Mouse (Mus musculus) midbrain, embryonic 12.5 days (tissue): ENCODE measurements around the gene Olfr470. TPM values are rescaled to one million over a fixed set of nuclear protein-coding genes. Genes with fewer than 3 reads are reported as not detected.
"Not testable (repeated sequence)": the region's sequence is repeated elsewhere in the genome, so short reads cannot be mapped to it uniquely, and the experiment has no call there.

Source experiments
- ATAC-seq: fragments of 200-750 bp; cut with Nextera tagmentation; 2 replicates; pipeline ENCODE4 v1.8.0; 2017; ENCODE audit warnings: low read depth, moderate TSS enrichment, moderate library complexity; ENCODE audit not compliant: low FRiP score
- H3K27ac ChIP-seq: fragments of 300-500 bp; sonication (generic); replicated peaks from 2 replicates; pipeline ENCODE4 v1.5.1; 2016; ENCODE audit warnings: mild to moderate bottlenecking
- H3K27me3 ChIP-seq: fragments of 300-500 bp; sonication (generic); 2 replicates; pipeline ENCODE4 v1.6.1; 2016; ENCODE audit warnings: mild to moderate bottlenecking
- H3K36me3 ChIP-seq: fragments of 300-500 bp; sonication (generic); 2 replicates; pipeline ENCODE4 v1.6.1; 2016
- H3K4me1 ChIP-seq: fragments of 300-500 bp; sonication (generic); 2 replicates; pipeline ENCODE4 v1.6.1; 2016
- H3K4me2 ChIP-seq: fragments of 300-500 bp; sonication (generic); replicated peaks from 2 replicates; pipeline ENCODE4 v1.6.1; 2016; ENCODE audit warnings: mild to moderate bottlenecking, moderate library complexity
- H3K4me3 ChIP-seq: fragments of 300-500 bp; sonication (generic); 2 replicates; pipeline ENCODE4 v1.5.1; 2016; ENCODE audit warnings: mild to moderate bottlenecking
- H3K9ac ChIP-seq: fragments of 300-500 bp; sonication (generic); replicated peaks from 2 replicates; pipeline ENCODE4 v1.6.1; 2016; ENCODE audit warnings: mild to moderate bottlenecking, moderate library complexity
- H3K9me3 ChIP-seq: fragments of 300-500 bp; sonication (generic); 2 replicates; pipeline ENCODE4 v1.6.1; 2016; ENCODE audit warnings: mild to moderate bottlenecking
- WGBS: fragments of 180-500 bp; shearing (Covaris S2); methylation state at CpG from one replicate; pipeline ENCODE4 v1.1.7; 2016; 5-methylcytosine and 5-hydroxymethylcytosine counted together
- polyA plus RNA-seq: library from polyadenylated mRNA; unstranded; fragments of >200 nt; fragmentation: Nextera tagmentation; extraction: Ambion mirVana; gene quantifications from 2 replicates; pipeline ENCODE4 v1.2.1, GENCODE M21; 2016

Gene Olfr470
- polyA plus RNA-seq: not detected in 2 replicates

DNA sequence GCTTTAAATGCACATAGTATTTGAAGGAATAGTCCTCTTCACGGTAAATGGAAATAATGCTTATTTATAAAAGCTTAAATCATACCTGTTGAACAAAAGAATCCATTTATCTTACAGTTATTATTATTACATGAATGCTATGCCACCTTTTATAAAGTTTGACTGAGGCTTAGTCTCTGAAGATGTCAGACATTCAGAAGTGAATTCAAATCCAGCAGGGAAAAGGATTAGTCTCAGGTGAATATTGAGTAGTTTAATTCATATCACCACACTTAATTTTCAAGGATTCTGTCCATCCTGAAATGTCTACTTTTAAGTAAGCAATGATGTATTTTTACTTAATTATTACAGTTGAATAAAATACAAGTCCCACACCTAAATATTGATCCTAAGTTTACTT is at the start of gene Olfr470:
Olfr470 (minus strand) TSS at position 101 of the 400 bp plus-strand sequence.
- not testable (repeated sequence) for H3K36me3 ChIP-seq, H3K27me3 ChIP-seq, H3K4me3 ChIP-seq, H3K4me2 ChIP-seq, H3K9ac ChIP-seq, H3K9me3 ChIP-seq, H3K4me1 ChIP-seq, ATAC-seq, H3K27ac ChIP-seq
- WGBS: 81% methylated on average over 1 of the region's 1 CpGs

DNA sequence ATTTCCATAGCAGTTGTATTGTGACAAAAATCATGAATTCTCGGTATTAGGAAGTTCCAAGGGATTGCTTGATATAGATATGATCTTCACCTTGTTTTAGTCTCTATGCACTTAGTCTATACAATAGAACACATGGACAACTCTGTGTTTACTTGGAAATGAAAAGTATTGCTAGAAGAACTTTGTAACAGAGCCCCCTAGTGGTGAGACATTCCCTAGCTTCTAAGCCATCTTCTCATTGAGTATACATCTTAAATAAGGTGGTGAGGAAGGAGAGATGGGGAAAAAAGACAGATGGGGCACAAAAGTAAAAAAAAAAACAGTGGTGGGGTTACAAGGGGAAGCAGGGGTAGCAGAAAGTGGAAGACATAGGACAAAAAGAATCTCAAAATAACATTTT is 5.6 kb downstream of the Olfr470 start:
- H3K27ac ChIP-seq: no peak overlapping the region
- no peak overlapping the region for H3K4me3 ChIP-seq
- no peaks in the 10 kb centered on the region for H3K9me3 ChIP-seq
- WGBS: 88% methylated on average over 1 of the region's 1 CpGs
- no peak for ATAC-seq
- H3K27me3 ChIP-seq: no peaks in the 10 kb centered on the region
- no peak overlapping the region for H3K9ac ChIP-seq
- H3K4me1 ChIP-seq: no peaks in the 10 kb centered on the region
- no peaks in the 10 kb centered on the region for H3K36me3 ChIP-seq
- no peak overlapping the region for H3K4me2 ChIP-seq

DNA sequence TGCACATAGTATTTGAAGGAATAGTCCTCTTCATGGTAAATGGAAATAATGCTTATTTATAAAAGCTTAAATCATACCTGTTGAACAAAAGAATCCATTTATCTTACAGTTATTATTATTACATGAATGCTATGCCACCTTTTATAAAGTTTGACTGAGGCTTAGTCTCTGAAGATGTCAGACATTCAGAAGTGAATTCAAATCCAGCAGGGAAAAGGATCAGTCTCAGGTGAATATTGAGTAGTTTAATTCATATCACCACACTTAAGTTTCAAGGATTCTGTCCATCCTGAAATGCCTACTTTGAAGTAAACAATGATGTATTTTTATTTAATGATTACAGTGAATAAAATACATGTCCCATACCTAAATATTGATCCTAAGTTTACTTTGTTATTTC is 21.8 kb downstream of the Olfr470 start, which contains the start of gene Olfr469:
Olfr469 (minus strand) TSS at position 101 of the 400 bp plus-strand sequence.
- not testable (repeated sequence) for H3K9me3 ChIP-seq, H3K27me3 ChIP-seq, H3K9ac ChIP-seq, H3K4me3 ChIP-seq, ATAC-seq, H3K27ac ChIP-seq, H3K4me2 ChIP-seq, H3K36me3 ChIP-seq, H3K4me1 ChIP-seq

DNA sequence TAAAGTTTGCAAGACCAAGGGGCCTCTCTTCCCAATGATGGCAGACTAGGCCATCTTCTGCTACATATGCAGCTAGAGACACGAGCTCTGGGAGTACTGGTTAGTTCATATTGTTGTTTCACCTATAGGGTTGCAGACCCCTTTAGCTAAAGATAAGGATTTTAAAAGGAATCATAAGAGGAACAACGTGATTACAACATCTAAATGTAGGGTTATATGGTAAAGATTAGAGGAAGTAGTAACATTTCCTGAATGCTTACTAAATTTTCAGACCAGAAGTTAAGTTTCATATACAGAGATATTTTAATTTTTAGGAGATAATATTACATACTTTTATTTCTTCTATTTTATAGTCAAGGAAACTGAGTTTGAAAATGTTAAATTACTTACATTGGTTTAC is 23.4 kb downstream of the Olfr470 start:
- not testable (repeated sequence) for H3K27ac ChIP-seq, H3K9ac ChIP-seq, H3K4me3 ChIP-seq, H3K4me1 ChIP-seq, H3K27me3 ChIP-seq, H3K36me3 ChIP-seq, H3K4me2 ChIP-seq, H3K9me3 ChIP-seq, ATAC-seq
- 70% methylated on average over 2 of the region's 2 CpGs for WGBS

DNA sequence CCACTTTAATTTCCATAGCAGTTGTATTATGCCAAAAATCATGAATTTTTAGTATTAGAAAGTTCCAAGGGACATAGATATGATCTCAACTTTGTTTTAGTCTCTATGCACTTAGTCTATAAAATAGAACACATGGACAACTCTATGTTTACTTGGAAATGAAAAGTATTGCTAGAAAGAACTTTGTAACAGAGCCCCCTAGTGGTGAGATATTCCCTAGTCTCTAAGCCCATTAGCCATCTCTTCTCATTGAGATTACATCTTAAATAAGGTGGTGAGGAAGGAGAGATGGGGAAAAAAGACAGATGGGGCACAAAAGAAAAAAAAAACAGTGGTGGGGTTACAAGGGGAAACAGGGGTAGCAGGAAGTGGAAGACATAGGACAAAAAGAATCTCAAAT is 27.8 kb downstream of the Olfr470 start:
- Histone ChIP-seq H3K9ac (no peak overlapping the region), H3K36me3 (no peaks in the 10 kb centered on the region), H3K9me3 (no peaks in the 10 kb centered on the region), H3K27me3 (no peaks in the 10 kb centered on the region), H3K4me2 (no peak overlapping the region), H3K27ac (no peak overlapping the region), H3K4me3 (no peak overlapping the region), H3K4me1 (no peaks in the 10 kb centered on the region)
- no peak for ATAC-seq

DNA sequence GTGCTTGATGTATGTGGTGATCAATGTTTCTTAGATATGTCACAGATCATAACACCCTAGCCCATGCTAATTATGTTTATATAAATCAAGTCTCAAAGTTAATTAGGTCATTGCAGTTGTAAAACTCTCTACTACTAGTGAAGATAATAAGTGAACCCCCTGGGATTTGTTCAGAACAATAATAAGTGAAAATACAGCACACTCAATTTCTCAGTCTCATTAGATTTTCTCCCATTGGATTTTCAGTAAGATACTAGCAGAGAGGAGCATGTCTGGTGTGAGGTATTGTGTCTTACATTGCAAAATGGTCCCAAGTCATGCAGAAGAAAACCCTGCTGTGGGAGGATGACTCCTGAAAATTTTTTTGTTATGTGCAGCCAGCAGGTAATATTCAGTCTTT is 35.3 kb downstream of the Olfr470 start, which contains the start of gene Olfr467:
Olfr467 (plus strand) TSS at position 301 of the 400 bp plus-strand sequence.
- no peak within 1 kb of the TSS for H3K9ac ChIP-seq
- no peaks in the 10 kb centered on the region for H3K36me3 ChIP-seq
- H3K4me3 ChIP-seq: no peak within 1 kb of the TSS
- no peak within 1 kb of the TSS for H3K4me2 ChIP-seq
- no peak within 1 kb of the TSS for H3K27ac ChIP-seq
- no peaks in the 10 kb centered on the region for H3K27me3 ChIP-seq
- peaks cover 7% of the 10 kb centered on the region; the same call in 1 of the 2 replicates for H3K9me3 ChIP-seq
- ATAC-seq: no peak
- no peaks in the 10 kb centered on the region for H3K4me1 ChIP-seq

DNA sequence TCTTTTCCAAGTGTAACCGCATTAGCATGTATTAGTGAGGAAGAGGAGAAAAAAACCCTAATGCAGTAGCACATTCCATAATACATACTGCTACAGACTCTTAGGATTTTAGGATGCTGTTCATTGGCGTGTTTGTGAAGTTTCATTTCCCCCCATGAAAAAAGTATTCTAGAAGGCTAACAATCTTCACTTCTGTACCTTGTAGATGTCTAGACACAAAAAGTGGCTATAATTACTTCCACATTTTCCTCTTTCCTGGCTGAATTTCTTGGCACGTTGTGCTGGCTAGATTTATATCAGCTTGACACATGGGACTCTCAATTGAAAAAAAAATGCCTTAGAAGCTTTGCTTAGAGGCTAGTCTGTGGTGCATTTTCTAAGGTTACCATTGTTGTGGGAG is 45.2 kb downstream of the Olfr470 start:
- Histone ChIP-seq H3K4me3 (no peak overlapping the region), H3K27me3 (no peaks in the 10 kb centered on the region), H3K9me3 (0 out of 2 replicates have a peak, but pooled peaks cover 2% of the 10 kb centered on the region), H3K4me1 (no peaks in the 10 kb centered on the region), H3K4me2 (no peak overlapping the region), H3K36me3 (no peaks in the 10 kb centered on the region), H3K9ac (no peak overlapping the region), H3K27ac (no peak overlapping the region)
- ATAC-seq: no peak
- WGBS: 77% methylated on average over 3 of the region's 3 CpGs

DNA sequence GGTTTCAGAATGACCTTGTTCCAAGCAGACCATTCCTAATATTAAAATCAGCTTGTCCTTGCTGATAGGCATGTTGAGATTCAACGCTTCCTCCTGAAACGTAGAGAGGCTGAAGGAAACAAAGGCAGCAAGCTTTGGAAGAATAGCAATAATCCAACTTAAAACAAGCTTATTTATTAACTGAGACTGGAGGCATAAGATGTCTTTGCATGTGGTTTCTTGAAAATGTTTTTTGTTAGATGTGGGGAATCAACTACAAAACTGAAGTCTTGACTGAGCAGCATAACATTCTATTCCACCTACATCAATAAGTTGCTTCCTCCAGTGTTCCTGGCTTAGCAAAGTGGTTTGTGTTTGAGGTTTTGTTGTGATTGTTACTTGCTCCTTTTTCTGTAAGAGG is 46.2 kb downstream of the Olfr470 start, which contains the start of gene Ovch2:
Ovch2 (minus strand) TSS at position 101 of the 400 bp plus-strand sequence.
- no peak within 1 kb of the TSS for H3K9ac ChIP-seq
- no peak within 1 kb of the TSS for H3K4me3 ChIP-seq
- H3K4me2 ChIP-seq: no peak within 1 kb of the TSS
- H3K27me3 ChIP-seq: no peaks in the 10 kb centered on the region
- ATAC-seq: no peak
- no peaks in the 10 kb centered on the region for H3K36me3 ChIP-seq
- H3K4me1 ChIP-seq: no peaks in the 10 kb centered on the region
- H3K9me3 ChIP-seq: 0 out of 2 replicates have a peak, but pooled peaks cover 2% of the 10 kb centered on the region
- H3K27ac ChIP-seq: no peak within 1 kb of the TSS
- WGBS: 78% methylated on average over 2 of the region's 2 CpGs

DNA sequence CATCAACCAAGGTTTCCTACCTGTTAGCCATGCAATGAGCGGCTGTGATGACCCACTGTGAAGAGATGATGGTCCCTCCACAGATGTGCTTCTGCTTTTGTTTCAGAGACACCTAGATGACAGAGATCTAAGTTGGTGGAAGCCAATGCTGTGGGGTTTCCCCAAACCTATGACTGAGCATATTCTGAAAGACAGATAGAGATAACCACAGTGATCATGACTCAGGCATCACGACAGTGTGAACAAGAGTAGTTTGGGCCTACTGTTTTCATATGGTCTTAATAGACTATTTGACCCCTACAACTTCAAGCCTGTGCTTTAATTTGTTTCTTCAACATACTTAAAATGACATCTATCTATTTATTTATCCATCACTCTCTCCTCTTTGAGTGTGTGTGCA is 50.8 kb downstream of the Olfr470 start:
- H3K27me3 ChIP-seq: no peaks in the 10 kb centered on the region
- no peak overlapping the region for H3K9ac ChIP-seq
- H3K4me3 ChIP-seq: no peak overlapping the region
- no peaks in the 10 kb centered on the region for H3K4me1 ChIP-seq
- H3K36me3 ChIP-seq: no peaks in the 10 kb centered on the region
- H3K9me3 ChIP-seq: no peaks in the 10 kb centered on the region
- no peak for ATAC-seq
- no peak overlapping the region for H3K27ac ChIP-seq
- 88% methylated on average over 2 of the region's 2 CpGs for WGBS
- no peak overlapping the region for H3K4me2 ChIP-seq

Other genes with a start within 250 kb of the Olfr470 start
- gene 5330417H12Rik, start 222.3 kb downstream of the Olfr470 start, polyA plus RNA-seq: not detected in 2 replicates
- 0.30 and 0.34 TPM in 2 replicates for gene Cyb5r2, start 89.5 kb downstream of the Olfr470 start, polyA plus RNA-seq
- not detected in 2 replicates for gene Ovch2, start 46.3 kb downstream of the Olfr470 start, polyA plus RNA-seq
- gene Olfr467, start 35.2 kb downstream of the Olfr470 start, polyA plus RNA-seq: not detected in 2 replicates
- not detected in 2 replicates for gene Olfr469, start 21.9 kb downstream of the Olfr470 start, polyA plus RNA-seq
- gene Olfr472, start 50.4 kb upstream of the Olfr470 start, polyA plus RNA-seq: not detected in 2 replicates
- gene Olfr473, start 83.0 kb upstream of the Olfr470 start, polyA plus RNA-seq: not detected in 2 replicates
- not detected in 2 replicates for gene Olfr474, start 107.2 kb upstream of the Olfr470 start, polyA plus RNA-seq
- gene Olfr476, start 117.3 kb upstream of the Olfr470 start, polyA plus RNA-seq: not detected in 2 replicates
- not detected in 2 replicates for gene Olfr477, start 139.2 kb upstream of the Olfr470 start, polyA plus RNA-seq
- not detected in 2 replicates for gene Olfr478, start 186.5 kb upstream of the Olfr470 start, polyA plus RNA-seq
- gene Olfr479, start 203.2 kb upstream of the Olfr470 start, polyA plus RNA-seq: not detected in 2 replicates
- gene Olfr480, start 219.9 kb upstream of the Olfr470 start, polyA plus RNA-seq: not detected in 2 replicates
- gene Olfr481, start 232.4 kb upstream of the Olfr470 start, polyA plus RNA-seq: not detected in 2 replicates